Mouse (Mus musculus) cerebellum, adult 11 months (tissue): ENCODE measurements around the gene Slc39a11.

Experiments used
- DNase-seq: peaks from one replicate; pipeline ENCODE4 v3.0.0; 2022

The Slc39a11 gene

GRCm38 (mm10) chr11:113504459-113505062, 145.3 kb downstream of the Slc39a11 start:
- no peak for DNase-seq

GRCm38 (mm10) chr11:113502968-113503367, 146.9 kb downstream of the Slc39a11 start:
- no peak for DNase-seq

GRCm38 (mm10) chr11:113500631-113501305, 149.1 kb downstream of the Slc39a11 start:
- no peak for DNase-seq

GRCm38 (mm10) chr11:113498889-113499288, 151.0 kb downstream of the Slc39a11 start:
- DNase-seq = no peak

- DNase-seq = no peak
Measured at GRCm38 (mm10) chr11:113494021-113494546, 155.8 kb downstream of the Slc39a11 start.

- DNase-seq = no peak
Measured at GRCm38 (mm10) chr11:113490530-113491520, 159.1 kb downstream of the Slc39a11 start.

GRCm38 (mm10) chr11:113487603-113488335, 162.1 kb downstream of the Slc39a11 start:
- DNase-seq = no peak

GRCm38 (mm10) chr11:113484037-113484436, 165.8 kb downstream of the Slc39a11 start:
- no peak for DNase-seq

GRCm38 (mm10) chr11:113477550-113477949, 172.3 kb downstream of the Slc39a11 start:
- no peak for DNase-seq

GRCm38 (mm10) chr11:113476720-113477119, 173.2 kb downstream of the Slc39a11 start:
- DNase-seq = no peak

- no peak for DNase-seq
Measured at GRCm38 (mm10) chr11:113475491-113475890, 174.4 kb downstream of the Slc39a11 start.

- no peak for DNase-seq
Measured at GRCm38 (mm10) chr11:113473998-113474534, 175.8 kb downstream of the Slc39a11 start.

GRCm38 (mm10) chr11:113471936-113472335, 177.9 kb downstream of the Slc39a11 start:
- DNase-seq = no peak

GRCm38 (mm10) chr11:113469919-113470785, 179.7 kb downstream of the Slc39a11 start:
- DNase-seq = no peak

GRCm38 (mm10) chr11:113468016-113468415, 181.9 kb downstream of the Slc39a11 start:
- no peak for DNase-seq

GRCm38 (mm10) chr11:113467313-113467811, 182.5 kb downstream of the Slc39a11 start:
- DNase-seq = no peak

- no peak for DNase-seq
Measured at GRCm38 (mm10) chr11:113460118-113460517, 189.8 kb downstream of the Slc39a11 start.

GRCm38 (mm10) chr11:113458582-113459210, 191.2 kb downstream of the Slc39a11 start:
- DNase-seq = no peak

- DNase-seq = no peak
Measured at GRCm38 (mm10) chr11:113452861-113453568, 196.9 kb downstream of the Slc39a11 start.

- DNase-seq = no peak
Measured at GRCm38 (mm10) chr11:113451301-113451700, 198.6 kb downstream of the Slc39a11 start.
